Mouse (Mus musculus) hindbrain, embryonic 14.5 days (tissue): ENCODE measurements around the gene Dctn2. TPM values are rescaled to one million over a fixed set of nuclear protein-coding genes. Genes with fewer than 3 reads are reported as not detected.

Source experiments
- ATAC-seq: fragments of 200-750 bp; cut with Nextera tagmentation; 2 replicates; pipeline ENCODE4 v1.8.0; 2017; ENCODE audit warnings: moderate number of reproducible peaks, mild to moderate bottlenecking, moderate TSS enrichment, moderate library complexity; ENCODE audit not compliant: low FRiP score
- DNase-seq: peaks from one replicate; pipeline ENCODE4 v3.0.0-alpha.2; 2015; ENCODE audit warnings: low spot score
- H3K27ac ChIP-seq: fragments of 300-500 bp; sonication (generic); 2 replicates; pipeline ENCODE4 v1.5.1; 2014; ENCODE audit warnings: mild to moderate bottlenecking, moderate library complexity
- H3K27me3 ChIP-seq: fragments of 300-500 bp; sonication (generic); 2 replicates; pipeline ENCODE4 v1.6.1; 2014; ENCODE audit warnings: mild to moderate bottlenecking, low read length, mixed read lengths; ENCODE audit not compliant: control insufficient read depth, insufficient read depth
- H3K36me3 ChIP-seq: fragments of 300-500 bp; sonication (generic); replicated peaks from 2 replicates; pipeline ENCODE4 v1.6.1; 2014; ENCODE audit not compliant: control insufficient read depth, insufficient read depth
- H3K4me1 ChIP-seq: fragments of 300-500 bp; sonication (generic); replicated peaks from 2 replicates; pipeline ENCODE4 v1.6.1; 2014; ENCODE audit warnings: antibody characterized with exemption, low read length, mixed read lengths; ENCODE audit not compliant: control insufficient read depth, insufficient read depth
- H3K4me2 ChIP-seq: fragments of 300-500 bp; sonication (generic); replicated peaks from 2 replicates; pipeline ENCODE4 v1.6.1; 2014; ENCODE audit warnings: mild to moderate bottlenecking, moderate library complexity
- H3K4me3 ChIP-seq: fragments of 300-500 bp; sonication (generic); replicated peaks from 2 replicates; pipeline ENCODE4 v1.5.1; 2014; ENCODE audit warnings: mild to moderate bottlenecking, low read length
- H3K9ac ChIP-seq: fragments of 300-500 bp; sonication (generic); 2 replicates; pipeline ENCODE4 v1.6.1; 2014
- H3K9me3 ChIP-seq: fragments of 300-500 bp; sonication (generic); 2 replicates; pipeline ENCODE4 v1.6.1; 2016; ENCODE audit warnings: low read length; ENCODE audit not compliant: control insufficient read depth
- WGBS: fragments of 180-500 bp; shearing (Covaris S2); extraction: QIAGEN DNeasy Blood & Tissue Kit; methylation state at CpG from one replicate; pipeline ENCODE4 v1.1.7; 2014; 5-methylcytosine and 5-hydroxymethylcytosine counted together
- polyA plus RNA-seq: library from polyadenylated mRNA; unstranded; fragments of >200 nt; fragmentation: Nextera tagmentation; extraction: Ambion mirVana; gene quantifications from 2 replicates; pipeline ENCODE4 v1.2.1, GENCODE M21; 2014

The Dctn2 gene
- polyA plus RNA-seq, 1 experiment from 2014 or later: 281 TPM

- 81% methylated on average over 2 of the region's 2 CpGs for WGBS
- no peak for DNase-seq
- H3K27ac ChIP-seq: no peak overlapping the region
These were observed 51.1 kb downstream of the Dctn2 start for GRCm38 (mm10) chr10:127317277-127317676.

GRCm38 (mm10) chr10:127318009-127318408 is 51.8 kb downstream of the Dctn2 start:
- ATAC-seq: no peak
- H3K36me3 ChIP-seq: no peaks in the 10 kb centered on the region
- no peaks in the 10 kb centered on the region for H3K9me3 ChIP-seq
- H3K9ac ChIP-seq: no peak overlapping the region
- no peak for DNase-seq
- no peak overlapping the region for H3K27ac ChIP-seq
- WGBS: 48% methylated on average over 4 of the region's 4 CpGs
- H3K27me3 ChIP-seq: peaks cover 8% of the 10 kb centered on the region; the same call in 1 of the 2 replicates
- H3K4me3 ChIP-seq: no peak overlapping the region
- no peak overlapping the region for H3K4me2 ChIP-seq
- no peaks in the 10 kb centered on the region for H3K4me1 ChIP-seq

More at GRCm38 (mm10) chr10:127317277-127317676, 51.1 kb downstream of the Dctn2 start:
- Histone ChIP-seq H3K9me3 (no peaks in the 10 kb centered on the region), H3K4me3 (no peak overlapping the region), H3K9ac (no peak overlapping the region), H3K4me1 (no peaks in the 10 kb centered on the region), H3K36me3 (no peaks in the 10 kb centered on the region), H3K27me3 (0 out of 2 replicates have a peak, but pooled peaks cover 2% of the 10 kb centered on the region), H3K4me2 (no peak overlapping the region)
- ATAC-seq: no peak

GRCm38 (mm10) chr10:127319969-127320368 is 53.8 kb downstream of the Dctn2 start:
- 78% methylated on average over 7 of the region's 7 CpGs for WGBS
- Histone ChIP-seq H3K9ac (no peak overlapping the region), H3K27me3 (peaks cover 27% of the 10 kb centered on the region), H3K9me3 (no peaks in the 10 kb centered on the region), H3K27ac (no peak overlapping the region), H3K4me3 (no peak overlapping the region), H3K36me3 (no peaks in the 10 kb centered on the region), H3K4me1 (no peaks in the 10 kb centered on the region), H3K4me2 (no peak overlapping the region)
- DNase-seq (no peak), ATAC-seq (no peak)

GRCm38 (mm10) chr10:127321621-127322020 is 55.5 kb downstream of the Dctn2 start, which contains the start of gene Arhgap9:
Gene Arhgap9, plus strand, starts transcription at chr10:127321964.
- Histone ChIP-seq H3K27me3 (peaks cover 43% of the 10 kb centered on the region), H3K4me2 (no peak within 1 kb of the TSS), H3K9ac (no peak within 1 kb of the TSS), H3K4me1 (peaks cover 6% of the 10 kb centered on the region), H3K4me3 (no peak within 1 kb of the TSS), H3K36me3 (no peaks in the 10 kb centered on the region), H3K27ac (no peak within 1 kb of the TSS), H3K9me3 (no peaks in the 10 kb centered on the region)
- no peak for ATAC-seq
- no peak for DNase-seq
- 76% methylated on average over 2 of the region's 3 CpGs for WGBS

- Histone ChIP-seq H3K36me3 (no peaks in the 10 kb centered on the region), H3K4me1 (peaks cover 7% of the 10 kb centered on the region), H3K4me2 (no peak overlapping the region), H3K4me3 (no peak overlapping the region), H3K9ac (no peak overlapping the region), H3K27me3 (peaks cover 49% of the 10 kb centered on the region), H3K9me3 (0 out of 2 replicates have a peak, but pooled peaks cover 3% of the 10 kb centered on the region), H3K27ac (no peak overlapping the region)
- no peak for ATAC-seq
- 71% methylated on average over 13 of the region's 13 CpGs for WGBS
- DNase-seq: no peak
These were observed 56.0 kb downstream of the Dctn2 start for GRCm38 (mm10) chr10:127322178-127322577.

GRCm38 (mm10) chr10:127322669-127323068 is 56.5 kb downstream of the Dctn2 start:
- Histone ChIP-seq H3K9me3 (0 out of 2 replicates have a peak, but pooled peaks cover 4% of the 10 kb centered on the region), H3K4me3 (no peak overlapping the region), H3K36me3 (no peaks in the 10 kb centered on the region), H3K9ac (no peak overlapping the region), H3K4me1 (peaks cover 7% of the 10 kb centered on the region), H3K27ac (no peak overlapping the region), H3K27me3 (peaks cover 54% of the 10 kb centered on the region), H3K4me2 (no peak overlapping the region)
- DNase-seq (no peak), ATAC-seq (no peak)
- 81% methylated on average over 4 of the region's 4 CpGs for WGBS

GRCm38 (mm10) chr10:127323131-127323855 is 57.1 kb downstream of the Dctn2 start:
- Histone ChIP-seq H3K36me3 (no peaks in the 10 kb centered on the region), H3K4me2 (no peak overlapping the region), H3K4me1 (peaks cover 7% of the 10 kb centered on the region), H3K27ac (no peak overlapping the region), H3K9ac (no peak overlapping the region), H3K27me3 (peaks cover 60% of the 10 kb centered on the region), H3K9me3 (0 out of 2 replicates have a peak, but pooled peaks cover 4% of the 10 kb centered on the region), H3K4me3 (no peak overlapping the region)
- WGBS: 76% methylated on average over 17 of the region's 17 CpGs
- ATAC-seq (no peak), DNase-seq (no peak)

- H3K9ac ChIP-seq: no peak overlapping the region
- 17% methylated on average over 7 of the region's 7 CpGs for WGBS
These were observed 58.3 kb downstream of the Dctn2 start for GRCm38 (mm10) chr10:127324495-127324894.

GRCm38 (mm10) chr10:127325454-127326016 is 59.4 kb downstream of the Dctn2 start:
- H3K4me2 ChIP-seq: no peak overlapping the region
- DNase-seq: no peak
- H3K27me3 ChIP-seq: peaks cover 80% of the 10 kb centered on the region
- no peak overlapping the region for H3K9ac ChIP-seq
- no peak overlapping the region for H3K27ac ChIP-seq
- ATAC-seq: no peak
- peaks cover 7% of the 10 kb centered on the region for H3K4me1 ChIP-seq
- H3K4me3 ChIP-seq: no peak overlapping the region; the same call in 1 of the 2 replicates
- 36% methylated on average over 14 of the region's 14 CpGs for WGBS
- H3K36me3 ChIP-seq: no peaks in the 10 kb centered on the region
- 0 out of 2 replicates have a peak, but pooled peaks cover 4% of the 10 kb centered on the region for H3K9me3 ChIP-seq

More at GRCm38 (mm10) chr10:127324495-127324894, 58.3 kb downstream of the Dctn2 start:
- Histone ChIP-seq H3K27ac (no peak overlapping the region), H3K27me3 (peaks cover 72% of the 10 kb centered on the region), H3K4me1 (peaks cover 7% of the 10 kb centered on the region), H3K36me3 (no peaks in the 10 kb centered on the region), H3K9me3 (0 out of 2 replicates have a peak, but pooled peaks cover 4% of the 10 kb centered on the region), H3K4me2 (no peak overlapping the region), H3K4me3 (no peak overlapping the region)
- no peak for ATAC-seq
- DNase-seq: no peak
